Mouse (Mus musculus) lung, embryonic 14.5 days (tissue): ENCODE measurements at regions not wholly inside any gene's neighbourhood (a gene's known extent, or its start where the extent isn't known, plus 50 kb on each side); places are given as distances from the start of the nearest gene placed in this dataset.
"Not testable (repeated sequence)": the region's sequence is repeated elsewhere in the genome, so short reads cannot be mapped to it uniquely, and the experiment has no call there.

Source experiments
- ATAC-seq: fragments of 200-750 bp; cut with Nextera tagmentation; 2 replicates; pipeline ENCODE4 v1.8.0; 2017; ENCODE audit warnings: mild to moderate bottlenecking, moderate TSS enrichment, moderate library complexity; ENCODE audit not compliant: insufficient read depth
- DNase-seq: peaks from one replicate; pipeline ENCODE4 v3.0.0-alpha.2; 2015
- H3K27ac ChIP-seq: fragments of 300-500 bp; sonication (generic); 2 replicates; pipeline ENCODE4 v1.5.1; 2014; ENCODE audit warnings: low read depth, mild to moderate bottlenecking, moderate library complexity
- H3K27me3 ChIP-seq: fragments of 300-500 bp; sonication (generic); 2 replicates; pipeline ENCODE4 v1.6.1; 2014; ENCODE audit warnings: low read length, control low read depth; ENCODE audit not compliant: insufficient read depth
- H3K36me3 ChIP-seq: fragments of 300-500 bp; sonication (generic); 2 replicates; pipeline ENCODE4 v1.6.1; 2014; ENCODE audit warnings: control low read depth; ENCODE audit not compliant: insufficient read depth
- H3K4me1 ChIP-seq: fragments of 300-500 bp; sonication (generic); 2 replicates; pipeline ENCODE4 v1.6.1; 2014; ENCODE audit warnings: antibody characterized with exemption, control low read depth; ENCODE audit not compliant: insufficient read depth
- H3K4me2 ChIP-seq: fragments of 300-500 bp; sonication (generic); 2 replicates; pipeline ENCODE4 v1.6.1; 2014; ENCODE audit warnings: mild to moderate bottlenecking
- H3K4me3 ChIP-seq: fragments of 300-500 bp; sonication (generic); 2 replicates; pipeline ENCODE4 v1.5.1; 2014; ENCODE audit warnings: low read depth, low read length
- H3K9ac ChIP-seq: fragments of 300-500 bp; sonication (generic); 2 replicates; pipeline ENCODE4 v1.6.1; 2014
- H3K9me3 ChIP-seq: fragments of 300-500 bp; sonication (generic); 2 replicates; pipeline ENCODE4 v1.6.1; 2016; ENCODE audit warnings: low read depth, low read length, control low read depth
- CTCF ChIP-seq: IDR thresholded peaks from 2 replicates; pipeline ENCODE4 v1.5.1; 2016; ENCODE audit warnings: antibody characterized with exemption, low read depth
- WGBS: fragments of 180-500 bp; shearing (Covaris S2); extraction: QIAGEN DNeasy Blood & Tissue Kit; methylation state at CpG from one replicate; pipeline ENCODE4 v1.1.7; 2014; 5-methylcytosine and 5-hydroxymethylcytosine counted together

- Histone ChIP-seq H3K4me3 (no peak overlapping the region), H3K9ac (no peak overlapping the region), H3K4me1 (no peaks in the 10 kb centered on the region), H3K4me2 (no peak overlapping the region), H3K27me3 (no peaks in the 10 kb centered on the region), H3K36me3 (no peaks in the 10 kb centered on the region), H3K27ac (no peak overlapping the region), H3K9me3 (no peaks in the 10 kb centered on the region)
- TF ChIP-seq CTCF = no peak
- DNase-seq = no peak
- ATAC-seq = no peak
- WGBS = 67% methylated on average over 5 of the region's 5 CpGs
Observed at GRCm38 (mm10) chr1:64463715-64464290, 68.6 kb upstream of the Creb1 start.

GRCm38 (mm10) chr1:64461616-64462015 is 70.8 kb upstream of the Creb1 start:
- not testable (repeated sequence) for ATAC-seq, H3K4me3 ChIP-seq, H3K4me1 ChIP-seq, H3K27ac ChIP-seq, H3K9me3 ChIP-seq, H3K4me2 ChIP-seq, H3K27me3 ChIP-seq, DNase-seq, H3K36me3 ChIP-seq, H3K9ac ChIP-seq
- 0 out of 2 replicates have a peak, but pooled peaks have one; percentile 17 for TF ChIP-seq CTCF
- 87% methylated on average over 6 of the region's 6 CpGs for WGBS

- H3K27ac ChIP-seq = no peak overlapping the region
- no peaks in the 10 kb centered on the region for H3K27me3 ChIP-seq
- ATAC-seq (no peak), DNase-seq (no peak)
- H3K36me3 ChIP-seq = no peaks in the 10 kb centered on the region
- no peak overlapping the region for H3K9ac ChIP-seq
- no peak overlapping the region for H3K4me2 ChIP-seq
- 69% methylated on average over 5 of the region's 5 CpGs for WGBS
- no peaks in the 10 kb centered on the region for H3K4me1 ChIP-seq
- H3K9me3 ChIP-seq = no peaks in the 10 kb centered on the region
- TF ChIP-seq CTCF = 0 out of 2 replicates have a peak, but pooled peaks have one; percentile 10
- no peak overlapping the region for H3K4me3 ChIP-seq
Observed at GRCm38 (mm10) chr1:64457872-64458271, 74.6 kb upstream of the Creb1 start.

- no peaks in the 10 kb centered on the region for H3K4me1 ChIP-seq
- no peak overlapping the region for H3K9ac ChIP-seq
- ATAC-seq = no peak
- H3K27ac ChIP-seq = no peak overlapping the region
- 75% methylated on average over 3 of the region's 3 CpGs for WGBS
- H3K9me3 ChIP-seq = no peaks in the 10 kb centered on the region
- H3K4me2 ChIP-seq = no peak overlapping the region
- no peak for TF ChIP-seq CTCF
- no peak overlapping the region for H3K4me3 ChIP-seq
- DNase-seq = no peak
- H3K36me3 ChIP-seq = no peaks in the 10 kb centered on the region
- H3K27me3 ChIP-seq = no peaks in the 10 kb centered on the region
Observed at GRCm38 (mm10) chr1:64449141-64449540, 83.3 kb upstream of the Creb1 start.

GRCm38 (mm10) chr1:64448090-64448489 is 84.4 kb upstream of the Creb1 start:
- no peak overlapping the region for H3K27ac ChIP-seq
- no peak overlapping the region for H3K4me3 ChIP-seq
- no peaks in the 10 kb centered on the region for H3K27me3 ChIP-seq
- DNase-seq (peak; percentile 94), ATAC-seq (no peak)
- peak; percentile 81 for TF ChIP-seq CTCF
- no peaks in the 10 kb centered on the region for H3K36me3 ChIP-seq
- 2% methylated on average over 5 of the region's 5 CpGs for WGBS
- H3K4me1 ChIP-seq = no peaks in the 10 kb centered on the region
- no peaks in the 10 kb centered on the region for H3K9me3 ChIP-seq
- H3K9ac ChIP-seq = no peak overlapping the region
- H3K4me2 ChIP-seq = no peak overlapping the region

GRCm38 (mm10) chr1:64446492-64446891 is 86.0 kb upstream of the Creb1 start:
- no peak for TF ChIP-seq CTCF
- ATAC-seq = no peak

GRCm38 (mm10) chr1:64445919-64446318 is 86.5 kb upstream of the Creb1 start:
- Histone ChIP-seq H3K4me3 (no peak overlapping the region), H3K4me1 (no peaks in the 10 kb centered on the region), H3K36me3 (no peaks in the 10 kb centered on the region), H3K27ac (no peak overlapping the region), H3K27me3 (no peaks in the 10 kb centered on the region), H3K4me2 (0 out of 2 replicates have a peak overlapping the region, but pooled peaks have one; percentile 2), H3K9ac (no peak overlapping the region), H3K9me3 (no peaks in the 10 kb centered on the region)
- ATAC-seq = peak; percentile 91
- peak; percentile 87 for TF ChIP-seq CTCF
- 5% methylated on average over 13 of the region's 13 CpGs for WGBS
- peak; percentile 89 for DNase-seq

More at GRCm38 (mm10) chr1:64446492-64446891, 86.0 kb upstream of the Creb1 start:
- no peak overlapping the region for H3K9ac ChIP-seq
- no peaks in the 10 kb centered on the region for H3K36me3 ChIP-seq
- H3K4me2 ChIP-seq = no peak overlapping the region
- H3K9me3 ChIP-seq = no peaks in the 10 kb centered on the region
- H3K27me3 ChIP-seq = no peaks in the 10 kb centered on the region
- WGBS = 51% methylated on average over 4 of the region's 4 CpGs
- DNase-seq = no peak
- no peaks in the 10 kb centered on the region for H3K4me1 ChIP-seq
- H3K4me3 ChIP-seq = no peak overlapping the region
- no peak overlapping the region for H3K27ac ChIP-seq
